Mouse (Mus musculus) lung, postnatal 0 days (tissue): Measurements from ENCODE around the gene Fras1.

Source experiments
- CTCF ChIP-seq: IDR thresholded peaks from 2 replicates; pipeline ENCODE4 v1.5.1; 2016; ENCODE audit warnings: antibody characterized with exemption, mild to moderate bottlenecking
- EP300 ChIP-seq: IDR thresholded peaks from 2 replicates; pipeline ENCODE4 v1.6.1; 2016; ENCODE audit warnings: antibody characterized with exemption, mild to moderate bottlenecking, control low read depth

DNA sequence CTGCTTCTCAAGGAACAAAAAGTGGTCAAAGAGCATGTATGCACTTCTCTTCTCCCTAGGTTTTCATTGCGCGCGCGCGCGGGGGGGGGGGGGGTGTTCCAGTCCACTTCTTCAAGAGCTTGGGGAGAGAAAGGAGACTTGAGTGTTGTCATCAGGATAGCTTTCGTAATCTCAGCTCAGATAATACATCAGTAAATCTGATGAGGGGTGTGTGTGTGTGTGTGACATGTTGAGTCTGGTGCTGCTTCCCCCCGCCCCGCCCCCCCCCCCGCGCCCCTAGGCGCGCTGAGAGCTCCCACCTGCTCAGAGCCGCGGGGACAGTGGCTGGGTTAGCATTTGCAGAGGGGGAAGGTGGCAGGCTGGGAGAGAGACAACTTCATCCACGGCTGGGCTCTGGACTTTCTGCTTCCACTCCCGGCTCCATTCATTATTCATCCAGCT, 1.7 kb downstream of the Fras1 start:
- TF ChIP-seq EP300 = no peak
- no peak for TF ChIP-seq CTCF
